Mouse (Mus musculus) limb, embryonic 11.5 days (tissue): ENCODE measurements around the gene Dlgap3. TPM values are rescaled to one million over a fixed set of nuclear protein-coding genes. Genes with fewer than 3 reads are reported as not detected.
A peak's percentile ranks its signal among the peaks of the same experiment; 100 is the strongest.

Experiments
- ATAC-seq: fragments of 200-750 bp; cut with Nextera tagmentation; 2 replicates; pipeline ENCODE4 v1.8.0; 2017; ENCODE audit warnings: low read depth; ENCODE audit not compliant: insufficient number of reproducible peaks, low FRiP score, low TSS enrichment
- DNase-seq: peaks from one replicate; pipeline ENCODE4 v3.0.0-alpha.2; 2015; ENCODE audit warnings: low spot score
- H3K27ac ChIP-seq: fragments of 300-500 bp; sonication (generic); replicated peaks from 2 replicates; pipeline ENCODE4 v1.5.1; 2014; ENCODE audit warnings: low read depth, mild to moderate bottlenecking, low read length
- H3K27me3 ChIP-seq: fragments of 300-500 bp; sonication (generic); 2 replicates; pipeline ENCODE4 v1.6.1; 2014; ENCODE audit warnings: mild to moderate bottlenecking, low read length, mixed read lengths; ENCODE audit not compliant: control insufficient read depth, insufficient read depth
- H3K36me3 ChIP-seq: fragments of 300-500 bp; sonication (generic); 2 replicates; pipeline ENCODE4 v1.6.1; 2014; ENCODE audit warnings: mild to moderate bottlenecking, low read length, moderate library complexity, mixed read lengths; ENCODE audit not compliant: control insufficient read depth, insufficient read depth
- H3K4me1 ChIP-seq: fragments of 300-500 bp; sonication (generic); 2 replicates; pipeline ENCODE4 v1.6.1; 2014; ENCODE audit warnings: low read length, mixed read lengths; ENCODE audit not compliant: control insufficient read depth, insufficient read depth
- H3K4me2 ChIP-seq: fragments of 300-500 bp; sonication (generic); 2 replicates; pipeline ENCODE4 v1.6.1; 2014; ENCODE audit warnings: low read depth, mild to moderate bottlenecking, moderate library complexity; ENCODE audit not compliant: severe bottlenecking
- H3K4me3 ChIP-seq: fragments of 300-500 bp; sonication (generic); 2 replicates; pipeline ENCODE4 v1.5.1; 2014; ENCODE audit warnings: low read depth, low read length
- H3K9ac ChIP-seq: fragments of 300-500 bp; sonication (generic); 2 replicates; pipeline ENCODE4 v1.6.1; 2014; ENCODE audit warnings: mild to moderate bottlenecking, low read length
- H3K9me3 ChIP-seq: fragments of 300-500 bp; sonication (generic); 2 replicates; pipeline ENCODE4 v1.6.1; 2016; ENCODE audit warnings: low read length; ENCODE audit not compliant: control insufficient read depth
- WGBS: fragments of 180-500 bp; shearing (Covaris S2); extraction: QIAGEN DNeasy Blood & Tissue Kit; methylation state at CpG from one replicate; pipeline ENCODE4 v1.1.7; 2014; 5-methylcytosine and 5-hydroxymethylcytosine counted together
- polyA plus RNA-seq: library from polyadenylated mRNA; unstranded; fragments of >200 nt; fragmentation: Nextera tagmentation; extraction: Ambion mirVana; gene quantifications from 2 replicates; pipeline ENCODE4 v1.2.1, GENCODE M21; 2014

Dlgap3 gene
- polyA plus RNA-seq, 1 experiment from 2014 or later, result 0.25 TPM

GRCm38 (mm10) chr4:127243552-127243951, 74.5 kb downstream of the Dlgap3 start, which contains the start of gene Smim12:
TSS of gene Smim12 (plus strand) at chr4:127243784.
- H3K27me3 ChIP-seq, result no peaks in the 10 kb centered on the region
- H3K9me3 ChIP-seq, result no peaks in the 10 kb centered on the region
- peaks cover 2% of the 10 kb centered on the region; the same call in 1 of the 2 replicates for H3K36me3 ChIP-seq
- peak within 1 kb of the TSS; percentile 95 for H3K4me3 ChIP-seq
- no peaks in the 10 kb centered on the region; the same call in 1 of the 2 replicates for H3K4me1 ChIP-seq
- H3K9ac ChIP-seq, result peak within 1 kb of the TSS; percentile 96
- peak within 1 kb of the TSS; percentile 83 for H3K4me2 ChIP-seq
- H3K27ac ChIP-seq, result 0 out of 2 replicates have a peak within 1 kb of the TSS, but pooled peaks have one; percentile 21
- WGBS, result under 1% methylated on average over 29 of the region's 29 CpGs
- DNase-seq (peak; percentile 100), ATAC-seq (peak; percentile 94)

DNA sequence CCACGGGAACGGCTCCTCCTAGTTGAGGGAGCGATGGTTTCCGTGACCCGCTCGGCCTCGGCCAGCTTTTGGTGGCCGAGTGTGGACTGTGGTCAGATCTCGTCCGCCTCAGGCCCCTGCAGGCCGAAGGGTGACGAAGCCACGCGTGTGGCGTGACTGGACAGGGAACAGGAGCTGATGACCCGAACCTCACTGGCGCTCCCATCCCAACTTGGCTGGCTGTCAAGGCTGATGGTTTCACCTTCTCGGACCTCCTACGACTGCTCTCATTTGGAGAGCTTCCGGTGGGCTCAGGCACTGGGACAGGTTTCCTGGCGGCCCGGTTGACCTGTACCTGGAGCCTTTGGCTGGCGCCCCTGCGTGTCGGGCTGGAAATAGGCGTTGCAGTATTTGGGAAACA, 74.9 kb downstream of the Dlgap3 start:
- under 1% methylated on average over 26 of the region's 26 CpGs for WGBS

DNA sequence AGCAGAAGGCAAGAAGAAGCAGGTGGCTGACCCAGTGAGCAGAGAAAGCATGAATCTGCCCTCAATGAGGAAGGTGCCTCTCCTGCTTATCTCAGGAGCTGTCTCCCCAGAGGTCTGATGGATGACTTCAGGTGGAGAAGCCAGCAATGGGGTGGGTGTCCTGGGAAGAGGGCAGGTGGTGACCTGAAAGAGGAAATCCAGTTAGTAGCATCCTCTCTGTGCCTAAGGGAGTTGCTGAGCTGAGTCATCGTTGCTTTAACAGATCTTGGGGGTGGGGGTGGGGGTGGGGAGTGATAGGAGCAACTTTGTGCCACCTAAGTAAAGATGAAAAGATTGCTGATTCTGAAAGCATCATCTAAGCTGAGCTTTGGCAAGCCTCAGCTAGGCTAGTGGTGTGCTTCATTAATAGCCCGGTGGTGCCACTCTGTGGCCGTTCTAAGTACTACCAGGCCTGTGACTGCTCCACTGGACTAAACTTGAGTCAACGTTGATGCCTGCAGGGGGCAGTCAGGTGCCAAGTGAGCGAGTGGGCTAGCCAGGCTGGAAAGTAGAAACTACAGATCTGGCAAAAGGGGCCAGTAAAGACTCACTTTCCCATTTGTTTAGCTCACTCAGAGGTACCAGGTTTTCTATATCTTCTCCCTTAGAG, 80.8 kb downstream of the Dlgap3 start:
- WGBS, result 2% methylated on average over 5 of the region's 5 CpGs
- peaks cover 2% of the 10 kb centered on the region; the same call in 1 of the 2 replicates for H3K36me3 ChIP-seq
- H3K27me3 ChIP-seq, result no peaks in the 10 kb centered on the region
- H3K4me2 ChIP-seq, result no peak overlapping the region
- no peaks in the 10 kb centered on the region; the same call in 1 of the 2 replicates for H3K4me1 ChIP-seq
- ATAC-seq (peak; percentile 72; the same call in 1 of the 2 replicates), DNase-seq (peak; percentile 94)
- H3K27ac ChIP-seq, result no peak overlapping the region
- H3K9ac ChIP-seq, result no peak overlapping the region
- no peak overlapping the region for H3K4me3 ChIP-seq
- H3K9me3 ChIP-seq, result no peaks in the 10 kb centered on the region

More for the DNA sequence above, 74.9 kb downstream of the Dlgap3 start:
- peak overlapping the region; percentile 83 for H3K4me2 ChIP-seq
- DNase-seq, result no peak
- peaks cover 2% of the 10 kb centered on the region; the same call in 1 of the 2 replicates for H3K36me3 ChIP-seq
- no peaks in the 10 kb centered on the region for H3K9me3 ChIP-seq
- peak overlapping the region; percentile 95 for H3K4me3 ChIP-seq
- peak overlapping the region; percentile 96 for H3K9ac ChIP-seq
- H3K27ac ChIP-seq, result 0 out of 2 replicates have a peak overlapping the region, but pooled peaks have one; percentile 21
- H3K4me1 ChIP-seq, result no peaks in the 10 kb centered on the region; the same call in 1 of the 2 replicates
- ATAC-seq, result peak; percentile 56; the same call in 1 of the 2 replicates
- no peaks in the 10 kb centered on the region for H3K27me3 ChIP-seq

DNA sequence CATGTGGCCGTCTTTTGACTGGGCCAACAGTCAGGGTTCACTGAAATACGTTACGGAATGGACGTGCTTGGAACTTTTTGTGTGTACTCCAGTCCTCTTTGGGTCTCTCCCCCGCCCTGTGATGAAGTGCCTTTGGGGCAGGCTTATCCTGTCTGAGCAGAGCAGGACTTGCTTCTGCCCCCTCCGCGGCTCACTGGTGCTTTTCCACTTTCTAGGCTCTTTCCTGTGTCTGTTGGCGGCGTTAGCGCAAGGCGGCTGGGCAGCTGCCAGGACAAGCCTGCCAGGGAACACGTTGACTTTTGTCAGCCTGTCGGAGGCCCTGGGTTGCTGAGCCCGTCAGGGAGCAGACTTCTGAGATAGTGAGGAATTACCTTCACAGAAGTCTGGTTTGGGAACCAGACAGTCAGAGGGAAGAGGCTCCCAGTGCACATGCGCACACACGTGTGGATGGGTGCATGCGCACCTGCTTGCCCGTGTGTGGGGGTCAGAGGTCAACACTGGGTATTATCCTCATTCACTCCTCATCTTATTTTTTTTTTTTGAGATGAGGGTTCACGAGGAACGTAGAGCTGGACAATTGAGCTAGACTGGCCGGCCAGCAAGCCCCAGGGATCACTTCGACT, 83.1 kb downstream of the Dlgap3 start:
- no peak overlapping the region for H3K4me3 ChIP-seq
- no peak overlapping the region for H3K4me2 ChIP-seq
- no peaks in the 10 kb centered on the region for H3K27me3 ChIP-seq
- DNase-seq, result no peak
- WGBS, result 65% methylated on average over 22 of the region's 22 CpGs
- peaks cover 2% of the 10 kb centered on the region; the same call in 1 of the 2 replicates for H3K36me3 ChIP-seq
- no peaks in the 10 kb centered on the region for H3K9me3 ChIP-seq
- no peak for ATAC-seq
- H3K9ac ChIP-seq, result no peak overlapping the region
- H3K27ac ChIP-seq, result no peak overlapping the region
- no peaks in the 10 kb centered on the region for H3K4me1 ChIP-seq

DNA sequence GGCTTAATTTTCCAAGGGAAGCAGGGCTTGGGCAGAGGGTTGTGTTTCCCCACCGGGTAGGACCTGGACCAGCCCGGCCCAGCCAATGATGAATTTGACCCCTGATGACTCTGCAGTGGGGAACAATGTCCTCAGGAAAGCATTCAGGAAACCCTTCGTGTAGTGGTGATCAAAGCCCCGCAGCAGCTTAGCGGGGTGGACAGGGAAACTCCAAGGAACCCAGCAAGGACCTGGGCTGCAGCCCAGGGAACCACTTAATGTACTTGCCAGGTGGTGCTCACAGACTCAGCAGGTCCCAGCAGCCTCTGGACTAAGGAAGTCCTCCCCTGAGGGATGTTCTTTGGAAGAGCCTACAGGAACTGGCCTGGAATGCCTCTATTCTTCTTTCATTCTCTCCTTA, 87.7 kb downstream of the Dlgap3 start:
- Histone ChIP-seq H3K4me3 (no peak overlapping the region), H3K9ac (no peak overlapping the region), H3K9me3 (no peaks in the 10 kb centered on the region), H3K27ac (no peak overlapping the region), H3K36me3 (no peaks in the 10 kb centered on the region), H3K4me1 (no peaks in the 10 kb centered on the region), H3K27me3 (no peaks in the 10 kb centered on the region), H3K4me2 (no peak overlapping the region)
- WGBS, result 64% methylated on average over 5 of the region's 5 CpGs
- DNase-seq (no peak), ATAC-seq (no peak)

DNA sequence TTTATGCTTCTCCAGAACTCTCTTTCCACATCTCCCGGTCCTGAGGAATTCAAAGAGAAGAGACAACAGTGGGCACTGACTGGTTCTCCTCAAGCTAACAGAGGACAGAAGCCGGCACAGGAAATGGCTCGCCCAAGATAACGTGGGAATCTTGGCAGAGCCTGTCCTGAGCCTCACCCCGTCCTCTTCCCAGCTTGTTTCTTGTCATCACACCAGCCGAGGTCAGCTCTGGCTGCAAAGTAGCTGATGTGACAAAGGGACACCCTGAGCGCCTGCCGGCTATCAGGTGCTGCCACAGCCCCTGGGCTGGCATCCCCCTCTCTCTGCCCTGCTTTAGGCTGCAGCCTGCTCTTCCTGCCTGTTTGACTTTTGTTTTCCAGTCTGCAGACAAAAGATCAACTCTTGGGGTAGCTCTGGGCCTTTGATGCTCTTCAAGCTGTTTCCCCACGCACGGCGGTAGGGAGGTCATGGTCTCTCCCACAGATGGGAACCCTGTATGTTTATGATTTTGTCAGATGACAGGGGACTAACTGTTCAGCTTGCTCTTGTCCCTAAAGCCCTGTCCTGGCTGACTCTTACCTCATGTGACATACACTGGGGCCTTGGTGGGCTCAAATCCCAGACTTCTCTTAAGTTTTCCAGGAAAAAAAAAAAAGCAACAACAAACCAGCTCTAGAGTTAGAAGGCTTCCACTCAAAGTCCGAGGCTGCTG, 89.3 kb downstream of the Dlgap3 start:
- Histone ChIP-seq H3K4me1 (no peaks in the 10 kb centered on the region), H3K27ac (no peak overlapping the region), H3K9me3 (no peaks in the 10 kb centered on the region), H3K9ac (no peak overlapping the region), H3K4me3 (no peak overlapping the region), H3K36me3 (no peaks in the 10 kb centered on the region), H3K27me3 (no peaks in the 10 kb centered on the region), H3K4me2 (no peak overlapping the region)
- ATAC-seq (no peak), DNase-seq (no peak)
- WGBS, result 57% methylated on average over 11 of the region's 12 CpGs

- no peak overlapping the region for H3K4me2 ChIP-seq
- H3K36me3 ChIP-seq, result no peaks in the 10 kb centered on the region
- WGBS, result 93% methylated on average over 14 of the region's 14 CpGs
- H3K4me1 ChIP-seq, result no peaks in the 10 kb centered on the region
- ATAC-seq, result no peak
- no peak overlapping the region for H3K9ac ChIP-seq
- H3K9me3 ChIP-seq, result no peaks in the 10 kb centered on the region
- H3K27ac ChIP-seq, result no peak overlapping the region
- no peaks in the 10 kb centered on the region for H3K27me3 ChIP-seq
- no peak for DNase-seq
- no peak overlapping the region for H3K4me3 ChIP-seq
Observed at GRCm38 (mm10) chr4:127261601-127262000, 92.6 kb downstream of the Dlgap3 start.

- Histone ChIP-seq H3K4me1 (no peaks in the 10 kb centered on the region), H3K9me3 (no peaks in the 10 kb centered on the region), H3K27ac (no peak overlapping the region), H3K4me3 (no peak overlapping the region), H3K36me3 (no peaks in the 10 kb centered on the region), H3K4me2 (no peak overlapping the region), H3K9ac (no peak overlapping the region), H3K27me3 (no peaks in the 10 kb centered on the region)
- 79% methylated on average over 19 of the region's 19 CpGs for WGBS
- DNase-seq, result no peak
- ATAC-seq, result no peak
Observed at GRCm38 (mm10) chr4:127263438-127264182, 94.6 kb downstream of the Dlgap3 start.
